Mouse (Mus musculus): ENCODE data around the gene Rnf215. TPM values are rescaled to one million over a fixed set of nuclear protein-coding genes. Genes with fewer than 3 reads are reported as not detected.

Rnf215 gene
- 43.0 and 44.7 TPM in 2 replicates for polyA plus RNA-seq (2016; fragmentation: Nextera tagmentation; extraction: Ambion mirVana)

GRCm38 (mm10) chr11:4134986-4135935 is at the start of gene Rnf215:
Rnf215 (plus strand) TSS chr11:4135202.
- WGBS = 2% methylated on average over 64 of the region's 66 CpGs

GRCm38 (mm10) chr11:4086246-4086645 is 48.8 kb upstream of the Rnf215 start:
- no peaks in the 10 kb centered on the region for H3K27me3 ChIP-seq
- H3K27ac ChIP-seq = no peak overlapping the region
- no peak for ATAC-seq (ENCODE audit: insufficient number of reproducible peaks, insufficient read depth, low FRiP score, low TSS enrichment)
- no peak overlapping the region for H3K9ac ChIP-seq
- H3K9me3 ChIP-seq = no peaks in the 10 kb centered on the region
- 69% methylated on average over 1 of the region's 1 CpGs for WGBS
- H3K36me3 ChIP-seq = no peaks in the 10 kb centered on the region
- H3K4me3 ChIP-seq = no peak overlapping the region
- no peak overlapping the region for H3K4me2 ChIP-seq (replicated peaks)
- no peaks in the 10 kb centered on the region for H3K4me1 ChIP-seq

More at GRCm38 (mm10) chr11:4134986-4135935, at the start of gene Rnf215:
- ATAC-seq (ENCODE audit: insufficient number of reproducible peaks, insufficient read depth, low FRiP score, low TSS enrichment) = peak; percentile 85
- Histone ChIP-seq H3K4me2 (replicated peaks) (peak within 1 kb of the TSS; percentile 75), H3K4me1 (peaks cover 14% of the 10 kb centered on the region), H3K36me3 (peaks cover 31% of the 10 kb centered on the region), H3K27me3 (no peaks in the 10 kb centered on the region), H3K9ac (peak within 1 kb of the TSS; percentile 96), H3K4me3 (peak within 1 kb of the TSS; percentile 91), H3K27ac (peak within 1 kb of the TSS; percentile 73), H3K9me3 (no peaks in the 10 kb centered on the region)

- no peaks in the 10 kb centered on the region for H3K27me3 ChIP-seq
- no peak overlapping the region for H3K4me2 ChIP-seq (replicated peaks)
- no peak overlapping the region for H3K4me3 ChIP-seq
- WGBS = 56% methylated on average over 2 of the region's 2 CpGs
- H3K4me1 ChIP-seq = no peaks in the 10 kb centered on the region
- H3K9ac ChIP-seq = no peak overlapping the region
- H3K9me3 ChIP-seq = no peaks in the 10 kb centered on the region
- no peak for ATAC-seq (ENCODE audit: insufficient number of reproducible peaks, insufficient read depth, low FRiP score, low TSS enrichment)
- no peak overlapping the region for H3K27ac ChIP-seq
- H3K36me3 ChIP-seq = no peaks in the 10 kb centered on the region
Measured at GRCm38 (mm10) chr11:4087267-4087666, 47.7 kb upstream of the Rnf215 start.

- no peak overlapping the region for H3K27ac ChIP-seq
- ATAC-seq (ENCODE audit: insufficient number of reproducible peaks, insufficient read depth, low FRiP score, low TSS enrichment) = no peak
- H3K27me3 ChIP-seq = no peaks in the 10 kb centered on the region
- H3K9me3 ChIP-seq = no peaks in the 10 kb centered on the region
- no peak overlapping the region for H3K9ac ChIP-seq
- no peaks in the 10 kb centered on the region for H3K36me3 ChIP-seq
- H3K4me2 ChIP-seq (replicated peaks) = peak overlapping the region; percentile 66
- 87% methylated on average over 18 of the region's 18 CpGs for WGBS
- H3K4me1 ChIP-seq = peaks cover 14% of the 10 kb centered on the region
- H3K4me3 ChIP-seq = no peak overlapping the region
Measured at GRCm38 (mm10) chr11:4093459-4094377, 41.3 kb upstream of the Rnf215 start.

GRCm38 (mm10) chr11:4094378-4095170 is 40.4 kb upstream of the Rnf215 start:
- Histone ChIP-seq H3K4me3 (peak overlapping the region; percentile 57), H3K27me3 (no peaks in the 10 kb centered on the region), H3K4me1 (peaks cover 14% of the 10 kb centered on the region), H3K9me3 (no peaks in the 10 kb centered on the region), H3K36me3 (no peaks in the 10 kb centered on the region), H3K9ac (peak overlapping the region; percentile 64), H3K4me2 (replicated peaks) (peak overlapping the region; percentile 66), H3K27ac (peak overlapping the region; percentile 72)
- no peak for ATAC-seq (ENCODE audit: insufficient number of reproducible peaks, insufficient read depth, low FRiP score, low TSS enrichment)
- 8% methylated on average over 24 of the region's 24 CpGs for WGBS

GRCm38 (mm10) chr11:4095171-4096053 is 39.6 kb upstream of the Rnf215 start, which contains the start of gene Mtfp1:
Mtfp1 (minus strand) TSS chr11:4095445.
- ATAC-seq (ENCODE audit: insufficient number of reproducible peaks, insufficient read depth, low FRiP score, low TSS enrichment) = no peak
- Histone ChIP-seq H3K27ac (peak within 1 kb of the TSS; percentile 72), H3K4me2 (replicated peaks) (peak within 1 kb of the TSS; percentile 66), H3K36me3 (no peaks in the 10 kb centered on the region), H3K27me3 (no peaks in the 10 kb centered on the region), H3K4me1 (peaks cover 14% of the 10 kb centered on the region), H3K9ac (peak within 1 kb of the TSS; percentile 64), H3K9me3 (no peaks in the 10 kb centered on the region), H3K4me3 (peak within 1 kb of the TSS; percentile 57)
- WGBS = 6% methylated on average over 34 of the region's 34 CpGs

GRCm38 (mm10) chr11:4096054-4096984 is 38.7 kb upstream of the Rnf215 start:
- Histone ChIP-seq H3K36me3 (no peaks in the 10 kb centered on the region), H3K9me3 (no peaks in the 10 kb centered on the region), H3K4me2 (replicated peaks) (peak overlapping the region; percentile 66), H3K4me3 (peak overlapping the region; percentile 57), H3K27ac (peak overlapping the region; percentile 84), H3K4me1 (peaks cover 14% of the 10 kb centered on the region), H3K9ac (peak overlapping the region; percentile 64), H3K27me3 (no peaks in the 10 kb centered on the region)
- peak; percentile 91 for ATAC-seq (ENCODE audit: insufficient number of reproducible peaks, insufficient read depth, low FRiP score, low TSS enrichment)
- WGBS = 2% methylated on average over 45 of the region's 45 CpGs

- Histone ChIP-seq H3K4me1 (peaks cover 14% of the 10 kb centered on the region), H3K9me3 (no peaks in the 10 kb centered on the region), H3K4me3 (peak overlapping the region; percentile 57), H3K27ac (peak overlapping the region; percentile 84), H3K36me3 (no peaks in the 10 kb centered on the region), H3K9ac (peak overlapping the region; percentile 64), H3K27me3 (no peaks in the 10 kb centered on the region), H3K4me2 (replicated peaks) (peak overlapping the region; percentile 66)
- ATAC-seq (ENCODE audit: insufficient number of reproducible peaks, insufficient read depth, low FRiP score, low TSS enrichment) = 0 out of 2 replicates have a peak, but pooled peaks have one; percentile 35
- 28% methylated on average over 10 of the region's 10 CpGs for WGBS
Measured at GRCm38 (mm10) chr11:4097091-4097621, 37.8 kb upstream of the Rnf215 start.

- Histone ChIP-seq H3K4me3 (no peak overlapping the region), H3K9ac (no peak overlapping the region), H3K4me2 (replicated peaks) (no peak overlapping the region), H3K9me3 (no peaks in the 10 kb centered on the region), H3K4me1 (peaks cover 14% of the 10 kb centered on the region), H3K36me3 (no peaks in the 10 kb centered on the region), H3K27me3 (no peaks in the 10 kb centered on the region), H3K27ac (no peak overlapping the region)
- ATAC-seq (ENCODE audit: insufficient number of reproducible peaks, insufficient read depth, low FRiP score, low TSS enrichment) = no peak
- 64% methylated on average over 8 of the region's 8 CpGs for WGBS
Measured at GRCm38 (mm10) chr11:4098120-4098519, 36.9 kb upstream of the Rnf215 start.
